Comparison of ENCODE assay signal across 29 mouse cellular contexts in the genomic region with DNA sequence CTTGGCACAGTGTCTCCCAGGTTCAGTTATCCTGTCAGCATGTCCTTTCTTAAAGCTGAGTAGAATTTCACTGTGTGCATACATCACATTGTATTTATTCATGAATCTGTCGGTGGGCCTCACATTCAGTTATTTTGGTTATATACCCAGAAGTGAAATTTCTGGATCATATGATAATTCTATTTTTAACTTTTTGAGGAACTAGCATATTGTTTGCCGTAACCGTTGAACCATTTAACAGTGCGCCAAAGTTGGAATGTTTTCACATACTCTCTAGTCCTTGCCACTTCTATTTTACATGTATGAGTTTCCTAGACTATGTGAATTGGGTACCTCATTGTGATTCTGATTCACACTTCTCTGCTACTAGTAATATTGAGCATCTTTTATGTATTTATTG. TPM values are rescaled to one million over a fixed set of nuclear protein-coding genes. Genes with fewer than 3 reads are reported as not detected.
"Had no signal": no experiment of that assay in that cellular context is flagged by ENCODE, and none has a peak within 500 bp of the region (broad histone marks: within the 10 kb centered on the region; RNA-seq: fewer than 3 reads in every experiment).

No protein-coding gene starts in this region.

- H3K27ac ChIP-seq: heart, adult 2 months; heart, embryonic 10.5 days; hindbrain, embryonic 10.5 days; hindbrain, embryonic 12.5 days; hindbrain, embryonic 14.5 days; intestine, embryonic 15.5 days; kidney, embryonic 15.5 days; kidney, postnatal 0 days; limb, embryonic 13.5 days; limb, embryonic 15.5 days; liver, embryonic 12.5 days had no signal

- H3K4me1 ChIP-seq: heart, embryonic 10.5 days; heart, embryonic 12.5 days; hindbrain, embryonic 12.5 days; intestine, embryonic 15.5 days; limb, embryonic 13.5 days; limb, embryonic 15.5 days; liver, embryonic 12.5 days had no signal

- ATAC-seq: hindbrain, embryonic 16.5 days; inflammation-experienced regulatory T-cells, adult 6 months; intestine, embryonic 15.5 days; intestine, postnatal 0 days; liver, embryonic 12.5 days had no signal

- H3K4me3 ChIP-seq: heart, adult 2 months; heart, embryonic 10.5 days; heart, embryonic 12.5 days; hindbrain, embryonic 10.5 days; hindbrain, embryonic 12.5 days; intestine, embryonic 15.5 days; kidney, embryonic 15.5 days; limb, embryonic 13.5 days; limb, embryonic 15.5 days; liver, embryonic 12.5 days had no signal

- DNase-seq: gastrocnemius, postnatal 14 days; gastrocnemius, postnatal 36 days; heart, adult 2 months; heart, postnatal 10 days; heart, postnatal 4 days; kidney, adult 18-20 months; kidney, adult 9 months; kidney, postnatal 14 days; kidney, postnatal 36 days; layer of hippocampus, adult 9-11 months; layer of hippocampus, postnatal 36 days; left cerebral cortex, postnatal 4 days had no signal

RNA-seq across cellular contexts. Expression of gene Lhx2, which starts 43.1 kb away (rescaled TPM):
- total RNA-seq: gastrocnemius, adult 18-20 months; gastrocnemius, postnatal 36 days; heart, adult 2 months had no signal
- polyA plus RNA-seq: heart, adult 2 months; heart, embryonic 16.5 days; intestine, postnatal 0 days; large intestine, adult 2 months had no signal
